Mouse (Mus musculus): ENCODE results near the gene Gid8. TPM values are rescaled to one million over a fixed set of nuclear protein-coding genes. Genes with fewer than 3 reads are reported as not detected.

Gene Gid8
- polyA plus RNA-seq, 1 experiment from 2014 or later = 58.9 TPM

DNA sequence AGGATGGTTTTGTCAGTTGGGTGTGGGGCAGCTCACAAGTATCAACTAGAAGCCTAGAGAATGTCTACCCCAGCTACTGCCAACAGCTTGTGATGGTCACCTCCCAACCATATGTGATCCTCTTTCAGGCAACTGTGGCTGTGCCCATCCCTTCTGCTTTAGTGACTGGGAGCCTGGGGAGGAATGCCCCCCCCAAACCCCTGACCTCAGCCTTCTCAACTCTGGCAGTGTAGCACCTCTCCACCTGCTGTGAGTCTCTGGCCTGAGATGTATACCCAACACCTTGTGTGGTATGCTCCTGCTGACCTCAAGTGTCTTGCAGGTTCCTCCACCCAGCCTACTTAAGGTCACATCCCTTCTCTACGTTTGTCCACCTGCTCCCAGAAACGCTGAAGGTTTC, 13.9 kb downstream of the Gid8 start:
- H3K27ac ChIP-seq (ENCODE audit: low read depth, low read length) = no peak overlapping the region
- H3K9ac ChIP-seq (ENCODE audit: low read depth, low read length) = no peak overlapping the region
- H3K4me1 ChIP-seq (ENCODE audit: control insufficient read depth, insufficient read depth, low read depth, low read length) = 0 out of 2 replicates have a peak, but pooled peaks cover 4% of the 10 kb centered on the region
- no peak for ATAC-seq
- no peaks in the 10 kb centered on the region for H3K9me3 ChIP-seq (ENCODE audit: control insufficient read depth, low read length)
- H3K4me2 ChIP-seq (ENCODE audit: low read length) = no peak overlapping the region
- no peaks in the 10 kb centered on the region; the same call in 1 of the 2 replicates for H3K27me3 ChIP-seq (replicated peaks; ENCODE audit: control insufficient read depth, insufficient read depth, low read length)
- 74% methylated on average over 2 of the region's 2 CpGs for WGBS
- H3K36me3 ChIP-seq (ENCODE audit: control insufficient read depth, insufficient read depth, low read length) = peaks cover 28% of the 10 kb centered on the region
- H3K4me3 ChIP-seq (ENCODE audit: low read length) = no peak overlapping the region

- Histone ChIP-seq H3K4me3 (ENCODE audit: low read length) (no peak within 1 kb of the TSS), H3K36me3 (ENCODE audit: control insufficient read depth, insufficient read depth, low read length) (peaks cover 21% of the 10 kb centered on the region), H3K4me2 (ENCODE audit: low read length) (0 out of 2 replicates have a peak within 1 kb of the TSS, but pooled peaks have one; percentile 11), H3K9me3 (ENCODE audit: control insufficient read depth, low read length) (no peaks in the 10 kb centered on the region), H3K27ac (ENCODE audit: low read depth, low read length) (no peak within 1 kb of the TSS), H3K4me1 (ENCODE audit: control insufficient read depth, insufficient read depth, low read depth, low read length) (0 out of 2 replicates have a peak, but pooled peaks cover 4% of the 10 kb centered on the region), H3K27me3 (replicated peaks; ENCODE audit: control insufficient read depth, insufficient read depth, low read length) (no peaks in the 10 kb centered on the region; the same call in 1 of the 2 replicates), H3K9ac (ENCODE audit: low read depth, low read length) (no peak within 1 kb of the TSS)
- WGBS = 7% methylated on average over 18 of the region's 18 CpGs
- ATAC-seq = no peak
Measured at GRCm38 (mm10) chr2:180724585-180725413, 14.9 kb downstream of the Gid8 start, which contains the start of gene Slc17a9. Gene Slc17a9, plus strand, starts transcription at chr2:180725263.

DNA sequence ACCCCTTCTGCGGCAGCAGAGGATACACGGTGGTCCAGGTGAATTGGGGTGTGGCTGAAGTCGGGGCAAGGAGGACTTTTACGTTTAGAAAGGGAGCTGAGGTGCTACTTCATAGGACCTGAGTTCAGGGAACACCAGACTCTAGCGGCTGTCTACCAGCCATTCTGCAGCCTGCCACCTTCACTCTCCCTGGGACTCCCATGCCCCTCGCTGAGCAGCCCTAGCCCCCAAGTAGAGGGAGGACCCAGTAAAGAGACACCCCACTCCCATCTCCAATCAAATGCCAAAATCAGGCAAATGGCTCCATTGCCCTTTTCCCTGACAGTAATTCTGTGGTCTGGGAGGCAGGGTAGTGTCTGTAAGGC, 15.5 kb downstream of the Gid8 start:
- H3K4me1 ChIP-seq (ENCODE audit: control insufficient read depth, insufficient read depth, low read depth, low read length) = 0 out of 2 replicates have a peak, but pooled peaks cover 4% of the 10 kb centered on the region
- H3K4me2 ChIP-seq (ENCODE audit: low read length) = 0 out of 2 replicates have a peak overlapping the region, but pooled peaks have one; percentile 11
- H3K36me3 ChIP-seq (ENCODE audit: control insufficient read depth, insufficient read depth, low read length) = peaks cover 18% of the 10 kb centered on the region
- H3K4me3 ChIP-seq (ENCODE audit: low read length) = no peak overlapping the region
- H3K27ac ChIP-seq (ENCODE audit: low read depth, low read length) = no peak overlapping the region
- no peak overlapping the region for H3K9ac ChIP-seq (ENCODE audit: low read depth, low read length)
- no peaks in the 10 kb centered on the region for H3K9me3 ChIP-seq (ENCODE audit: control insufficient read depth, low read length)
- ATAC-seq = no peak
- H3K27me3 ChIP-seq (replicated peaks; ENCODE audit: control insufficient read depth, insufficient read depth, low read length) = no peaks in the 10 kb centered on the region; the same call in 1 of the 2 replicates
- 14% methylated on average over 6 of the region's 6 CpGs for WGBS

GRCm38 (mm10) chr2:180725856-180726629, 16.1 kb downstream of the Gid8 start:
- H3K4me1 ChIP-seq (ENCODE audit: control insufficient read depth, insufficient read depth, low read depth, low read length) = 0 out of 2 replicates have a peak, but pooled peaks cover 4% of the 10 kb centered on the region
- no peak overlapping the region for H3K27ac ChIP-seq (ENCODE audit: low read depth, low read length)
- 44% methylated on average over 8 of the region's 8 CpGs for WGBS
- no peak overlapping the region for H3K4me2 ChIP-seq (ENCODE audit: low read length)
- no peak for ATAC-seq
- no peak overlapping the region for H3K4me3 ChIP-seq (ENCODE audit: low read length)
- H3K36me3 ChIP-seq (ENCODE audit: control insufficient read depth, insufficient read depth, low read length) = peaks cover 15% of the 10 kb centered on the region
- no peaks in the 10 kb centered on the region; the same call in 1 of the 2 replicates for H3K27me3 ChIP-seq (replicated peaks; ENCODE audit: control insufficient read depth, insufficient read depth, low read length)
- no peaks in the 10 kb centered on the region for H3K9me3 ChIP-seq (ENCODE audit: control insufficient read depth, low read length)
- no peak overlapping the region for H3K9ac ChIP-seq (ENCODE audit: low read depth, low read length)

DNA sequence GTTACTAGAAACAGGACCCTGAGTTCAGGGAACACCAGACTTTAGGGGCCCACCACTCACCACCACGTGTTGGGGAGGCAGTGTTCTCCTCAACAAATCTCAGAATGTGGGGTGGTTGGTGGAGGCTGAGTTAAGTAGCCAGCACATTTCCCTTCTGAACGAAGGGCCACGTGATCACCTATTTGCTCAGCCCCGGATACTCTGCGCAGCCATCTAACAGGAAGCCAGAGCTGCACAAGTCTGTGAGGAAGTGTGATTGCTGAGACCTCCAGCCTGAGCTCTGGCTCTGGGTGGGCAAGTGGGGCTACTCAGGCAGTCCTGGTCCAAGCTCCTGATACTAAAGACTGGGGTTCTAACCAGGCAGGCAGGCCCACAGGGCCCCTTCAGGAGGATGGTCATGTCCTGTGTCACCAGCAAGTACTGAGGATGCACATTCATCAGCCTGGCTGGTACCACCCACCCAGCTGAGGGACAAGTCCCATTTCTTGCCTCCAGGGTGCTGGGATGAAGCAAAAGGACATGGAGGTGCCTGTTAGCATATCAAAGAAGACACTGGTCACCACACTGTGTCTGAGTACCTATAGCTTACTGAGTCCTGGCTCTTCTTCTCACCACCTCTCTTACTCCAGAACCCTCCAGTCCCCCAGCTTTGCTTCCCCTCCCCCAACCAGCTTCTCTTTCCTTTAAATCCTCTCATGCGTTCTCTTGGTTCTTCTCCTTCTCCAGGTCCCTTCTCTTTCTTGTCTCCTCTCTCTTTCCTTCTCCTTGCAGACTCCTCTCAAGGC, 16.9 kb downstream of the Gid8 start:
- H3K27me3 ChIP-seq (replicated peaks; ENCODE audit: control insufficient read depth, insufficient read depth, low read length) = no peaks in the 10 kb centered on the region; the same call in 1 of the 2 replicates
- ATAC-seq = no peak
- no peaks in the 10 kb centered on the region for H3K9me3 ChIP-seq (ENCODE audit: control insufficient read depth, low read length)
- no peak overlapping the region for H3K4me2 ChIP-seq (ENCODE audit: low read length)
- H3K36me3 ChIP-seq (ENCODE audit: control insufficient read depth, insufficient read depth, low read length) = peaks cover 8% of the 10 kb centered on the region
- H3K27ac ChIP-seq (ENCODE audit: low read depth, low read length) = no peak overlapping the region
- H3K9ac ChIP-seq (ENCODE audit: low read depth, low read length) = no peak overlapping the region
- no peak overlapping the region for H3K4me3 ChIP-seq (ENCODE audit: low read length)
- 75% methylated on average over 6 of the region's 6 CpGs for WGBS
- H3K4me1 ChIP-seq (ENCODE audit: control insufficient read depth, insufficient read depth, low read depth, low read length) = 0 out of 2 replicates have a peak, but pooled peaks cover 4% of the 10 kb centered on the region

GRCm38 (mm10) chr2:180727613-180728021, 17.7 kb downstream of the Gid8 start:
- H3K4me3 ChIP-seq (ENCODE audit: low read length) = no peak overlapping the region
- peaks cover 2% of the 10 kb centered on the region; the same call in 1 of the 2 replicates for H3K36me3 ChIP-seq (ENCODE audit: control insufficient read depth, insufficient read depth, low read length)
- H3K4me2 ChIP-seq (ENCODE audit: low read length) = no peak overlapping the region
- H3K4me1 ChIP-seq (ENCODE audit: control insufficient read depth, insufficient read depth, low read depth, low read length) = 0 out of 2 replicates have a peak, but pooled peaks cover 4% of the 10 kb centered on the region
- H3K9me3 ChIP-seq (ENCODE audit: control insufficient read depth, low read length) = no peaks in the 10 kb centered on the region
- no peak overlapping the region for H3K27ac ChIP-seq (ENCODE audit: low read depth, low read length)
- no peak for ATAC-seq
- H3K27me3 ChIP-seq (replicated peaks; ENCODE audit: control insufficient read depth, insufficient read depth, low read length) = no peaks in the 10 kb centered on the region; the same call in 1 of the 2 replicates
- WGBS = 49% methylated on average over 4 of the region's 4 CpGs
- H3K9ac ChIP-seq (ENCODE audit: low read depth, low read length) = no peak overlapping the region

GRCm38 (mm10) chr2:180731036-180731435, 21.1 kb downstream of the Gid8 start:
- Histone ChIP-seq H3K9me3 (ENCODE audit: control insufficient read depth, low read length) (no peaks in the 10 kb centered on the region), H3K4me2 (ENCODE audit: low read length) (no peak overlapping the region), H3K4me1 (ENCODE audit: control insufficient read depth, insufficient read depth, low read depth, low read length) (no peaks in the 10 kb centered on the region), H3K27me3 (replicated peaks; ENCODE audit: control insufficient read depth, insufficient read depth, low read length) (no peaks in the 10 kb centered on the region), H3K4me3 (ENCODE audit: low read length) (no peak overlapping the region), H3K9ac (ENCODE audit: low read depth, low read length) (no peak overlapping the region), H3K36me3 (ENCODE audit: control insufficient read depth, insufficient read depth, low read length) (no peaks in the 10 kb centered on the region), H3K27ac (ENCODE audit: low read depth, low read length) (no peak overlapping the region)
- no peak for ATAC-seq
- WGBS = 78% methylated on average over 3 of the region's 3 CpGs

GRCm38 (mm10) chr2:180731984-180732383, 22.1 kb downstream of the Gid8 start:
- ATAC-seq = no peak
- no peak overlapping the region for H3K27ac ChIP-seq (ENCODE audit: low read depth, low read length)
- H3K4me3 ChIP-seq (ENCODE audit: low read length) = no peak overlapping the region
- WGBS = 79% methylated on average over 6 of the region's 6 CpGs
- H3K9ac ChIP-seq (ENCODE audit: low read depth, low read length) = no peak overlapping the region
- H3K4me2 ChIP-seq (ENCODE audit: low read length) = no peak overlapping the region
- no peaks in the 10 kb centered on the region for H3K27me3 ChIP-seq (replicated peaks; ENCODE audit: control insufficient read depth, insufficient read depth, low read length)
- no peaks in the 10 kb centered on the region for H3K9me3 ChIP-seq (ENCODE audit: control insufficient read depth, low read length)
- H3K4me1 ChIP-seq (ENCODE audit: control insufficient read depth, insufficient read depth, low read depth, low read length) = no peaks in the 10 kb centered on the region
- no peaks in the 10 kb centered on the region for H3K36me3 ChIP-seq (ENCODE audit: control insufficient read depth, insufficient read depth, low read length)

Measured in hindbrain, embryonic 16.5 days (tissue).